Mouse (Mus musculus): ENCODE measurements around the gene Ccdc153.

DNA sequence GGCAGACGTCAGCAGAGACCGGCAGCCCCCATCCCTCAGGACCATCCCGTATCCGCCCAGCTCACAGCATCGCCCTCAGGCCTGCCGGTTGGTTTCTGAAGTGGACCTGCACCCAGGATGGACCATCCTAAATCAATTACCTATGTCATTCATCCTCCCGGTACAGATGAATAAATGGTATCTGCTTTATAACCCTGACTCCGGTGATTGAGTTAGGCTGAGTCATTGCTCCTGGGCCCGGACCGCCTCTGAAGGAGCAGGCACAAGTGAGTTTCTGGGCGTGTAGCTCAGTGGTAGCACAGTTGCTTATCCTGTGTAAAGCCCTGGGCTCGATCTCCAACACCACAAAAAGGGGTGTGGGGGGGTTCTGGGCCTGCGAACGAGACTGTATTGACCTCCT, 20.9 kb downstream of the Ccdc153 start:
- TF ChIP-seq CTCF (IDR thresholded peaks at IDR 0.05 in 2 of 3, conservative IDR thresholded peaks at IDR 0.05 in 1 of 3; ENCODE audit: control insufficient read depth in 1 of 3, insufficient read depth in 1 of 3, low read depth in 2 of 3, low read length in 3 of 3, poor library complexity in 1 of 3, severe bottlenecking in 1 of 3) (no peak), POLR2A (IDR thresholded peaks at IDR 0.05; ENCODE audit: control insufficient read depth in 1 of 2, insufficient read depth in 1 of 2, low read depth in 1 of 2, low read length in 2 of 2, poor library complexity in 1 of 2) (no peak), HCFC1 (IDR thresholded peaks at IDR 0.05; ENCODE audit: low read depth, low read length) (no peak), POLR2AphosphoS2 (IDR thresholded peaks at IDR 0.05; ENCODE audit: low read length) (no peak), MAX (IDR thresholded peaks at IDR 0.05; ENCODE audit: low read length) (no peak), MAFK (IDR thresholded peaks at IDR 0.05; ENCODE audit: borderline replicate concordance, low read depth, low read length) (no peak), NELFE (IDR thresholded peaks at IDR 0.05; ENCODE audit: low read depth, low read length) (no peak), TBP (IDR thresholded peaks at IDR 0.05; ENCODE audit: low read depth, low read length) (no peak), SIN3A (IDR thresholded peaks at IDR 0.05; ENCODE audit: low read length) (no peak), RAD21 (IDR thresholded peaks at IDR 0.05; ENCODE audit: low read depth, low read length) (no peak)

Data from MEL (cell line).